Mouse (Mus musculus) regulatory T cell (primary cell): ENCODE data around the gene Nfe2l1.
"Not testable (repeated sequence)": the region's sequence is repeated elsewhere in the genome, so short reads cannot be mapped to it uniquely, and the experiment has no call there.

ENCODE experiments used
- in situ Hi-C: fragments of 300-600 bp; cut with MboI, MseI; formaldehyde crosslinking; loops from one replicate; pipeline ENCODE4 v1.15.1; 2025; ENCODE audit warnings: high pct_unique_total_duplicates

Nfe2l1 gene

DNA sequence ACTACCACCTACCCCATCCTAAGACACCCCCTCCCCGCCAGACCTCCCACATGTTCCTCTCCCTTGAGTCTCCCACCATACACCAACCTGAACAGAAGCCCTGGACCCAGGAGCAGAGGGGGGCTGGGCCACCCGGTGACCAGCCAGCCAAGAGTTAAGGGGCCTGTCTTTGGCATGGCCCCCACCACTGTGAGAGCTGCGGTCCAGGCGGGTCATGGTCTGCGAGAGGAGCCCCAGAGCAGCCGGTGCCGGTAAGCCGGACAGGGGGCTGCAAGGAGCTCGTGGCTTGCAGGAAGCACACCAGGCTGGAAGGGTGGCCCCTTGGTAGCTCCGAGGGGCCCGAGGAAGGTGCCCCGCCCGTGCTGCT is 6.3 kb downstream of the Nfe2l1 start:
- in situ Hi-C loops: loop anchor here (10.0 kb wide), 1 partner anchor 1371 kb away; the partner anchor contains the start of gene Med1

GRCm38 (mm10) chr11:96822675-96823470 is 6.9 kb downstream of the Nfe2l1 start:
- in situ Hi-C loops: loop anchor here (10.0 kb wide), 1 partner anchor 1372 kb away; the partner anchor contains the start of gene Med1

- in situ Hi-C loops: loop anchor here (10.0 kb wide), 1 partner anchor 1373 kb away; the partner anchor contains the start of gene Med1
Observed at GRCm38 (mm10) chr11:96821956-96822355, 7.8 kb downstream of the Nfe2l1 start.

GRCm38 (mm10) chr11:96818128-96818710 is 11.5 kb downstream of the Nfe2l1 start:
- in situ Hi-C loops: no loop called here

DNA sequence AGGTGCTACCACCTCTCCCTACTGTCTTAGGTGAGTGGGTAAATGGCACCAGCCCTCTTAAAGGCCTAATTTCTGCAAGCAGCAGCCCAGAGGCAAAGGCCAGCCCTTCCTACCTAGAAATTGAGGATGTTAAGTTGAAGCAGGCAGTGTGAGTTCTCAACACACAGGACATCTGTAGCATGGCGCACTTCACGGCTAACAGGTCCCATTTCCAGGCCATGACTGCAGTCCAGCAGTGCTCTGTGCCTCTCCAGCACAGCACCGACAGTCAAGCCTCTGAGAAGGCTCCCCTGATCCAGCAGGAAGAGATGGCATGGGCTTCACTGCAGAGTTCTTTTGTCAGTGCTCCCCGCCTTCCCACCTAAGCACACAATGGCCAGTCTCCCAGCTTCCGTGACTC is 12.8 kb downstream of the Nfe2l1 start:
- in situ Hi-C loops: no loop called here

DNA sequence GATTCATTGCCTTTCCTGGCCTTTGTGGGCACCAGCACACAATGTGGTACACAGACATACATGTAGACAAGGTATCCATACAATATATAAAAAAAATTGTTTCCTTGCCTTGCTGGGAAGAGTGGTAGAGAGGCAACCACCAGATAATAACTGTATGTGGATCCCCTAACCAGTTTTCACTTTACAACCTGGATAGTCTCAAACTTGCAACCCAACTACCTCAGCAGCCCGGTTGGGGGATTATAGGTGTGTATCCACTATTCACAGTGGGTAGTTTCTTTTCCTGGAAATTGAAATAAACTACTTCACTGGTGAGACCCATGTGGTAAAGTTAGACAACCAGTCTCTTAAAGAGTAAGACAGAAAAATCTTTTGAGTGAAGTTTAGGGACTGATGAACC is 13.3 kb downstream of the Nfe2l1 start:
- in situ Hi-C loops: no loop called here

- in situ Hi-C loops: no loop called here
Observed at GRCm38 (mm10) chr11:96815895-96816294, 13.9 kb downstream of the Nfe2l1 start.

- in situ Hi-C loops: no loop called here
Observed at GRCm38 (mm10) chr11:96814443-96814842, 15.3 kb downstream of the Nfe2l1 start.

DNA sequence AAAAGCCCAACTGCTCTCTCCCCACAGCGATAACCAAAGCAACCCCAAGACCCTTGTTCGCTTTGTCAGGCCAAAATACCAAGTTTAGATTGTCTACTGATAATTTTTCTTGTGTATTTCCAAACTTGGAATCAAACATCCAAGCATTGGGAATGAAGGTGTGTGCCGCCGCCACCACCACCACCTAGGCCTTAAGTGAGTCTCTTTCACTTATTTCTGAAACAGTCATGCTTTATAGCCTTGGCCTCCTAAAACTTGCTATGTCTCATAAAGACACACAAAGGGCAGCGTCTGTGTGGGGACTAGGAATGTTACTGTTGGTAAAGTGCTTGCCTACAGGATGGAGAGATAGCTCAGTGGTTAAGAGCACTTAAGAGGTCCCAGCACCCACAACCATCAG is 15.8 kb downstream of the Nfe2l1 start:
- in situ Hi-C loops: no loop called here

- in situ Hi-C loops: no loop called here
Observed at GRCm38 (mm10) chr11:96813455-96813854, 16.3 kb downstream of the Nfe2l1 start.

DNA sequence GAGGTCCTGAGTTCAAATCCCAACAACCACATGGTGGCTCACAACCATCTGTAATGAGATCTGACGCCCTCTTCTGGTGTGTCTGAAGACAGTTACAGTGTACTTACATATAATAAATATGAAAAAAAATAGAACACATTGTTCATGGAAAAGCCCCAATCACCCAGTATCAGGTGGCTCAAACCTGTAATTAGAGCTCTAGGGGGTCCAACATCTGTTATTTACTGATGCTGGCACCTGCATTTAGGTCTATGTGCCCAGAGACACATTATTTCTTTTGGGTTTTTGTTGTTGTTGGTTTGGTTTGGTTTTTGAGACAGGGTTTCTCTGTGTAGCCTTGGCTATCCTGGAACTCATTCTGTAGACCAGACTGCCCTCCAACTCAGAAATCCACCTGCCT is 18.6 kb downstream of the Nfe2l1 start:
- in situ Hi-C loops: not testable (repeated sequence)

DNA sequence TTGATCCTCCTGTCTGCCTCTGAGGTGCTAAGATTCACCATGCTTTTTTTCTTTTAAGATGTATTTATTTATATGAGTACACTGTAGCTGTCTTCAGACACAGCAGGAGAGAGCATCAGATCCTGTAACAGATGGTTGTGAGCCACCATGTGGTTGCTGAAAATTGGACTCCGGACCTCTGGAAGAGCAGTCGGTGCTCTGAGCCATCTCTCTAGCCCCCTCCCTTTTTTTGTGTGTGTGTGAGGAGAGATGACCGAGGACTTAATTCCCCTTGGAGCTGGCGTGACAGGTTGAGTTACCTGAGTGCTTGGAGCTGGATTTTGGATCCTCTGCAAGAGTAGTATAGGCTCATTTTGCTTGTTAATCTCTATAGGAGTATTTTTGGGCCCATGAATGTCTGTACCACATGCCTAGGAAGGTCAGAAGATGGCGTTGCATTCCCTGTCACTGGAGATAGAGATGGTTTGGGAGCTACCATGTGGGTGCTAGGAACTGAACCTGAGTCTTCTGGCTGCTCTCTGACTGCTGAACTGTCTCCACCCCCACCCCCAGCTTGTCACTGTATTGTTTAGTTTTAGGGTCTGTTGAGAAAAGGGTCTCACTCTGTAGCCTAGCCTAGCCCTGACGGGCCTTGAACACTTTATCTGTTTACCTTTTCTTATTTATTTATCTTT is 20.1 kb downstream of the Nfe2l1 start:
- in situ Hi-C loops: no loop called here

- in situ Hi-C loops: no loop called here
Observed at GRCm38 (mm10) chr11:96808066-96808465, 21.7 kb downstream of the Nfe2l1 start.

- in situ Hi-C loops: no loop called here
Observed at GRCm38 (mm10) chr11:96805606-96806005, 24.2 kb downstream of the Nfe2l1 start.

DNA sequence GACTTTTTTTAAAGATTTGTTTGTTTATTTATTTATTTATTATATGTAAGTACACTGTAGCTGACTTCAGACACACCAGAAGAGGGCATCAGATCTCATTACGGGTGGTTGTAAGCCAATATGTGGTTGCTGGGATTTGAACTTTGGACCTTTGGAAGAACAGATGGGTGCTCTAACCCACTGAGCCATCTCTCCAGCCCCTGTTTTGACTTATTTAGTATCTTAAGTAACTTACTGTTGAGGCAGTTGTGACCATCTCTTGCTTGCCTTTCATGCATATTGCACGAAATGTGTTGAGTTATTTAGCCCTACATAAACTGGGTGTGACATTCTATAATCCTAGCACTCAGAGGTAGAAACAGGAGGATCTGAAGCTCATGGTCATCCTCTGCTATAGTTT is 30.3 kb downstream of the Nfe2l1 start:
- in situ Hi-C loops: no loop called here

DNA sequence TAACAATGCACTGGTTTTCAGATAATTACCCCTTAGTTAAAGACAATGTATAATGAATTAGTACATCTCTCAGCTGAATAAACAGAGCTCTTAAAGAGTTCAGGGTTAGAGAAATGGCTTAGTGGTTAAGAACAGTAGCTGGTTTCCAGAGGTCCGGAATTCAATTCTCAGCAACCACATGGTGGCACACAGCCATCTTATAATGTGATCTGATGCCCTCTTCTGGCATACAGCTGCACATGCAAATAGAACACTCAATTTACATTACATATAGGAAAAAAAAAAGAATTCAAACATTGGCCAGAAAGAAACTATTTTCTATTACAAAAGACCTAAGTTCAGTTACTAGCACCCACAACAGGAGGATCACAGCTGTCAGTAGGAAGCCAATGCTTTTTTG is 33.2 kb downstream of the Nfe2l1 start:
- in situ Hi-C loops: no loop called here

DNA sequence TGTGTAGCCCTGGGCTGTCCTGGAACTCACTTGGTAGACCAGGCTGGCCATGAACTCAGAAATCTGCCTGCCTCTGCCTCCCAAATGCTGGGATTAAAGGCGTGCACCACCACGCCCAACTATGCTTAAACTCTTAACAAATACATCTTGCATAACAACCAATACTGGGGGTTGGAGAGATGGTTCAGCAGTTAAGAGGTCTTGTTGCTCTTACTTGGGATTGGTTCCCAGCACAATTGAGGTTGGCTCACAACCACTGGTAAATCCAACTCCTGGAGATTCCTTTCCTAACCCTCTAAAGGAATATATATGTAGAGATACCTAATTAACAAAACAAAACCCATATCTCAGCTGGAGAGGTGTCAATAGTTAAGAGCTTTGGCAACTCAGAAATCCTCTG is 33.7 kb downstream of the Nfe2l1 start:
- in situ Hi-C loops: no loop called here

DNA sequence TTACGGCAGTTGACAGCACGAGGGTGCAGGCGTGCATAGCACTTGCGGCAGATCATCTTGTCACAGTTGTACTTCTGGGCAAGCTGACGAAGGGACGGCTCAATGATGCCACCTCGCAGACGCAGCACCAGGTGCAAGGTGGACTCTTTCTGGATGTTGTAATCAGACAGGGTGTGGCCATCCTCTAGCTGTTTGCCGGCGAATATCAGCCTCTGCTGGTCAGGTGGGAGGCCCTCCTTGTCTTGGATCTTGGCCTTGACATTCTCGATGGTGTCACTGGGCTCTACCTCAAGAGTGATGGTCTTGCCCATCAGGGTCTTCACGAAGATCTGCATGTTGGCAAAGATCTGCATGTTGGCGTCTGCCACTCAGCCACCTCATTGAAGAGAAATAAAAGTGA is 34.3 kb downstream of the Nfe2l1 start:
- in situ Hi-C loops: no loop called here

DNA sequence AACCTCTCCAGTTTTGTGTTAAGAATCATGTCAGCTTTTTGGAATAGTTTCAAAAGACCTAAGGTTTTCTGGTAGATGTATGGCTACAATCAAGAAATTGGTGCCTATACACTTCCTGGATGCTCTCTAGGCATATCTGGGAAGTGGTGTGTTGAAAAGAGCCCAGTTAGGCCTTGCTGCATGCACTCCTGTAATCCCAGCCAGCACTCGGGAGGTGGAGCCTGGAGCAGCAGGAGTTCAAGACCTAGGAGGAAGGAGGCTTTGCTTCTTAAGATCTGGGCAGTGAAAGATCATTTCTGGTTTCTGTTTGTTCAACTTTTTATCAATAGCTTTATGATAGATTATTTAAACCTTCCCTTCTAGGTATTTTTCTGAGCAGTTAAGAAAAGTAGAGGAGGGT is 39.1 kb downstream of the Nfe2l1 start:
- in situ Hi-C loops: no loop called here

GRCm38 (mm10) chr11:96789990-96790389 is 39.8 kb downstream of the Nfe2l1 start:
- in situ Hi-C loops: no loop called here

- in situ Hi-C loops: no loop called here
Observed at GRCm38 (mm10) chr11:96788871-96789795, 40.6 kb downstream of the Nfe2l1 start, which contains the start of gene Cbx1. Gene Cbx1, plus strand, starts transcription at chr11:96789127.
